Mouse (Mus musculus) neural tube, embryonic 12.5 days (tissue): ENCODE measurements around the gene Crkl. TPM values are rescaled to one million over a fixed set of nuclear protein-coding genes. Genes with fewer than 3 reads are reported as not detected.

Experiments used
- ATAC-seq: fragments of 200-750 bp; cut with Nextera tagmentation; 2 replicates; pipeline ENCODE4 v1.8.0; 2017; ENCODE audit warnings: low read depth, mild to moderate bottlenecking, moderate TSS enrichment, moderate library complexity; ENCODE audit not compliant: low FRiP score
- H3K27ac ChIP-seq: fragments of 300-500 bp; sonication (generic); 2 replicates; pipeline ENCODE4 v1.5.1; 2016
- H3K27me3 ChIP-seq: fragments of 300-500 bp; sonication (generic); replicated peaks from 2 replicates; pipeline ENCODE4 v1.6.1; 2016; ENCODE audit warnings: mild to moderate bottlenecking
- H3K36me3 ChIP-seq: fragments of 300-500 bp; sonication (generic); 2 replicates; pipeline ENCODE4 v1.6.1; 2016; ENCODE audit warnings: mild to moderate bottlenecking
- H3K4me1 ChIP-seq: fragments of 300-500 bp; sonication (generic); 2 replicates; pipeline ENCODE4 v1.6.1; 2016
- H3K4me2 ChIP-seq: fragments of 300-500 bp; sonication (generic); replicated peaks from 2 replicates; pipeline ENCODE4 v1.6.1; 2016; ENCODE audit warnings: mild to moderate bottlenecking
- H3K4me3 ChIP-seq: fragments of 300-500 bp; sonication (generic); 2 replicates; pipeline ENCODE4 v1.5.1; 2016
- H3K9ac ChIP-seq: fragments of 300-500 bp; sonication (generic); 2 replicates; pipeline ENCODE4 v1.6.1; 2016; ENCODE audit warnings: mild to moderate bottlenecking
- H3K9me3 ChIP-seq: fragments of 300-500 bp; sonication (generic); 2 replicates; pipeline ENCODE4 v1.6.1; 2016; ENCODE audit warnings: mild to moderate bottlenecking
- WGBS: fragments of 180-500 bp; shearing (Covaris S2); methylation state at CpG from one replicate; pipeline ENCODE4 v1.1.7; 2016; 5-methylcytosine and 5-hydroxymethylcytosine counted together
- polyA plus RNA-seq: library from polyadenylated mRNA; unstranded; fragments of >200 nt; fragmentation: Nextera tagmentation; extraction: Ambion mirVana; gene quantifications from 2 replicates; pipeline ENCODE4 v1.2.1, GENCODE M21; 2016

Crkl gene
- polyA plus RNA-seq, 1 experiment from 2014 or later = 91.0 TPM

DNA sequence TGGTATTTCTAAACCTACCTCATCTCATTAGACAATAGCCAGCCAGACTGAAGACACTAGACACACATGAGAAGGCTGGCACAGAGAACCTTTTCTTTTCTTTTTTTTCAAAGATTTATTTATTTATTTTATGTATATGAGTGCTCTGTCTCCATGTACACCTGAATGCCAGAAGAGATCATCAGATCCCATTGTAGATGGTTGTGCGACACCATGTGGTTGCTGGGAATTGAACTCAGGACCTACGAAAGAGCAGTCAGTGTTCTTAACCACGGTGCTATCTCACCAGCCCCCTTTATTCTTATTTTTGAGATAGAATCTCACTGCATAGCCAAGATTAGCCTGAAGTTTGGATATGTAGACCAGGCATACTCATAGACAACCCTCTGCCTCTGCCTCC lies 84.8 kb downstream of the Crkl start:
- Histone ChIP-seq H3K9me3 (no peaks in the 10 kb centered on the region), H3K9ac (no peak overlapping the region), H3K27ac (no peak overlapping the region), H3K27me3 (no peaks in the 10 kb centered on the region), H3K4me1 (peaks cover 4% of the 10 kb centered on the region; the same call in 1 of the 2 replicates), H3K36me3 (no peaks in the 10 kb centered on the region), H3K4me3 (no peak overlapping the region), H3K4me2 (no peak overlapping the region)
- WGBS = 92% methylated on average over 3 of the region's 3 CpGs
- ATAC-seq = no peak

Other genes starting within 250 kb of the Crkl start
- gene Ube2l3, start 249.3 kb upstream of the Crkl start, polyA plus RNA-seq = 342 and 364 TPM in 2 replicates
- 1.8 and 2.1 TPM in 2 replicates for gene Rimbp3, start 243.4 kb upstream of the Crkl start, polyA plus RNA-seq
- gene Hic2, start 218.4 kb upstream of the Crkl start, polyA plus RNA-seq = 11.7 and 12.4 TPM in 2 replicates
- gene Tmem191c, start 175.9 kb upstream of the Crkl start, polyA plus RNA-seq = 22.8 and 23.1 TPM in 2 replicates
- gene Serpind1, start 120.6 kb upstream of the Crkl start, polyA plus RNA-seq = 0.35 and 0.41 TPM in 2 replicates
- gene Snap29, start 46.0 kb upstream of the Crkl start, polyA plus RNA-seq = 18.1 and 19.8 TPM in 2 replicates
- 56.2 and 61.8 TPM in 2 replicates for gene Pi4ka, start 45.7 kb upstream of the Crkl start, polyA plus RNA-seq
- gene Aifm3, start 37.6 kb downstream of the Crkl start, polyA plus RNA-seq = 1.1 and 3.2 TPM in 2 replicates
- 116 and 135 TPM in 2 replicates for gene Lztr1, start 56.7 kb downstream of the Crkl start, polyA plus RNA-seq
- gene Thap7, start 79.1 kb downstream of the Crkl start, polyA plus RNA-seq = 62.7 and 71.0 TPM in 2 replicates
- 0.24 TPM in 2 replicates for gene Lrrc74b, start 109.3 kb downstream of the Crkl start, polyA plus RNA-seq
- 0.75 and 0.96 TPM in 2 replicates for gene P2rx6, start 109.9 kb downstream of the Crkl start, polyA plus RNA-seq
- gene Slc7a4, start 131.2 kb downstream of the Crkl start, polyA plus RNA-seq = 6.6 TPM in 2 replicates
- 30.5 and 31.8 TPM in 2 replicates for gene Smpd4, start 167.4 kb downstream of the Crkl start, polyA plus RNA-seq
- gene Ccdc74a, start 194.5 kb downstream of the Crkl start, polyA plus RNA-seq = 5.1 and 6.5 TPM in 2 replicates